Mouse (Mus musculus) hindbrain, embryonic 14.5 days (tissue): Measurements from ENCODE around the gene Fgfr2. TPM values are rescaled to one million over a fixed set of nuclear protein-coding genes. Genes with fewer than 3 reads are reported as not detected.

Source experiments
- ATAC-seq: fragments of 200-750 bp; cut with Nextera tagmentation; 2 replicates; pipeline ENCODE4 v1.8.0; 2017; ENCODE audit warnings: moderate number of reproducible peaks, mild to moderate bottlenecking, moderate TSS enrichment, moderate library complexity; ENCODE audit not compliant: low FRiP score
- DNase-seq: peaks from one replicate; pipeline ENCODE4 v3.0.0-alpha.2; 2015; ENCODE audit warnings: low spot score
- H3K27ac ChIP-seq: fragments of 300-500 bp; sonication (generic); 2 replicates; pipeline ENCODE4 v1.5.1; 2014; ENCODE audit warnings: mild to moderate bottlenecking, moderate library complexity
- H3K27me3 ChIP-seq: fragments of 300-500 bp; sonication (generic); 2 replicates; pipeline ENCODE4 v1.6.1; 2014; ENCODE audit warnings: mild to moderate bottlenecking, low read length, mixed read lengths; ENCODE audit not compliant: control insufficient read depth, insufficient read depth
- H3K36me3 ChIP-seq: fragments of 300-500 bp; sonication (generic); replicated peaks from 2 replicates; pipeline ENCODE4 v1.6.1; 2014; ENCODE audit not compliant: control insufficient read depth, insufficient read depth
- H3K4me1 ChIP-seq: fragments of 300-500 bp; sonication (generic); replicated peaks from 2 replicates; pipeline ENCODE4 v1.6.1; 2014; ENCODE audit warnings: antibody characterized with exemption, low read length, mixed read lengths; ENCODE audit not compliant: control insufficient read depth, insufficient read depth
- H3K4me2 ChIP-seq: fragments of 300-500 bp; sonication (generic); replicated peaks from 2 replicates; pipeline ENCODE4 v1.6.1; 2014; ENCODE audit warnings: mild to moderate bottlenecking, moderate library complexity
- H3K4me3 ChIP-seq: fragments of 300-500 bp; sonication (generic); replicated peaks from 2 replicates; pipeline ENCODE4 v1.5.1; 2014; ENCODE audit warnings: mild to moderate bottlenecking, low read length
- H3K9ac ChIP-seq: fragments of 300-500 bp; sonication (generic); 2 replicates; pipeline ENCODE4 v1.6.1; 2014
- H3K9me3 ChIP-seq: fragments of 300-500 bp; sonication (generic); 2 replicates; pipeline ENCODE4 v1.6.1; 2016; ENCODE audit warnings: low read length; ENCODE audit not compliant: control insufficient read depth
- WGBS: fragments of 180-500 bp; shearing (Covaris S2); extraction: QIAGEN DNeasy Blood & Tissue Kit; methylation state at CpG from one replicate; pipeline ENCODE4 v1.1.7; 2014; 5-methylcytosine and 5-hydroxymethylcytosine counted together
- polyA plus RNA-seq: library from polyadenylated mRNA; unstranded; fragments of >200 nt; fragmentation: Nextera tagmentation; extraction: Ambion mirVana; gene quantifications from 2 replicates; pipeline ENCODE4 v1.2.1, GENCODE M21; 2014

Gene Fgfr2
- polyA plus RNA-seq, 1 experiment from 2014 or later, result 43.5 TPM

DNA sequence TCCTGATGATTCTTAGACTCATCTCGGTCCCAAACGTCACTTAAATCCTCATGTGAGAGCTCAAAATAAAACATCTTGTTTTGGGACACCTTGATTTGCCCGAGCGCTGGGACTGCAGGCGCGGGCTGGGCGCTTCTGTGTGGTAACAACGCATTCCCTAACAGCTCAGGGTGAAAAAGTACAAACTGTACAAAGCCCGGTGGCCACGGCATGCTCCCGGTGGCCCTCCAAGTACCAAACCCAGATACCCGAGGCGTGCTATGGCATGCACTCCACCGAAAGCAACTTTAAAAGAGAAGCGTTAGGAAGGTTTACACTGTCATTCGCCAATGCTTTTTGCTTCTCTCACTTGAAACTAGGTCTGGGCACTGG is 2187.7 kb downstream of the Fgfr2 start:
- no peak for ATAC-seq
- WGBS, result 9% methylated on average over 16 of the region's 16 CpGs
- Histone ChIP-seq H3K4me3 (peak overlapping the region; percentile 45), H3K4me1 (peaks cover 13% of the 10 kb centered on the region; the same call in 1 of the 2 replicates), H3K9ac (peak overlapping the region; percentile 36; the same call in 1 of the 2 replicates), H3K27me3 (peaks cover 64% of the 10 kb centered on the region), H3K9me3 (no peaks in the 10 kb centered on the region), H3K27ac (no peak overlapping the region), H3K4me2 (peak overlapping the region; percentile 64), H3K36me3 (no peaks in the 10 kb centered on the region)
- no peak for DNase-seq

DNA sequence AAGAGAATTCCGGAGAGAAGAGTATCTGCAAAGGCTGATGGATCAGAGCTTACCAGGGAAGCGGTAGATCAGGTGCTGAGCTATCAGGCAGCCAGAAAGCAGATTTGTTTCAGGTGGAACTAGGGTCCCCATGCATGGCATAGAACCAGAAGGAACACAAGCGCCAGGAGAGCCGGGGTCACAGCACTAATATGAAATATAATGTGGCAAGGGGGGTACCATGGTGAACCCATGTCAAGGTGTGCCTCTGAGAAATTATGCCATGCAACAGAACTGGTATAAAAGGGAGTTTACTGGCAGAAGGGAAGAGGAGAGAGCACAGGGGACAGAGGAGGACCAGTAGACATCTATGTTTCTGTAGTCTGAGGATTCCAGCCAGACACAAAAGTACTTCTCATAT is 2188.5 kb downstream of the Fgfr2 start:
- H3K4me2 ChIP-seq, result no peak overlapping the region
- H3K27me3 ChIP-seq, result peaks cover 64% of the 10 kb centered on the region
- no peaks in the 10 kb centered on the region for H3K9me3 ChIP-seq
- no peak overlapping the region for H3K9ac ChIP-seq
- WGBS, result 84% methylated on average over 4 of the region's 4 CpGs
- H3K4me3 ChIP-seq, result no peak overlapping the region
- ATAC-seq, result no peak
- H3K36me3 ChIP-seq, result no peaks in the 10 kb centered on the region
- no peak for DNase-seq
- H3K4me1 ChIP-seq, result peaks cover 13% of the 10 kb centered on the region; the same call in 1 of the 2 replicates
- no peak overlapping the region for H3K27ac ChIP-seq

DNA sequence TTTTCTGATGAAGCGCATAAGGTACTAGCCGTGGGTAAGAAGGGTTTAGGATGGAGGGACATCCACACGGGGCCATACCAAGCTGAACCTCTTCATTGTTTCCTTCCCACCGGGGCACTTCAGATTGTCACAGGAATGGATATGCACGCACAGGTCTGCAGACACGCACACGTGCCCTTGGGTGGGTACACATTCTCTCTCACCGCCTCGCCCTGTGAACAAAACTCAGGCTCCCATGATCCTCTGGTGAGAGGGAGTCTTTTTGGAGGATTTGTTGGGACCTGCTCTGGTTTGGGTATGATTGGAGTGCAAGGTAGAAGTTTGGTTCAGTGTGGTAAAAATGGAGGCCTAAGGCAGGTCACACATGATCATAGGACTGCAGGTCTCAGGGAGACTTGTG is 2190.2 kb downstream of the Fgfr2 start:
- Histone ChIP-seq H3K27me3 (peaks cover 52% of the 10 kb centered on the region), H3K4me2 (no peak overlapping the region), H3K9me3 (no peaks in the 10 kb centered on the region), H3K9ac (no peak overlapping the region), H3K27ac (no peak overlapping the region), H3K4me3 (no peak overlapping the region), H3K36me3 (no peaks in the 10 kb centered on the region), H3K4me1 (peaks cover 13% of the 10 kb centered on the region; the same call in 1 of the 2 replicates)
- DNase-seq, result no peak
- WGBS, result 91% methylated on average over 9 of the region's 9 CpGs
- ATAC-seq, result no peak

DNA sequence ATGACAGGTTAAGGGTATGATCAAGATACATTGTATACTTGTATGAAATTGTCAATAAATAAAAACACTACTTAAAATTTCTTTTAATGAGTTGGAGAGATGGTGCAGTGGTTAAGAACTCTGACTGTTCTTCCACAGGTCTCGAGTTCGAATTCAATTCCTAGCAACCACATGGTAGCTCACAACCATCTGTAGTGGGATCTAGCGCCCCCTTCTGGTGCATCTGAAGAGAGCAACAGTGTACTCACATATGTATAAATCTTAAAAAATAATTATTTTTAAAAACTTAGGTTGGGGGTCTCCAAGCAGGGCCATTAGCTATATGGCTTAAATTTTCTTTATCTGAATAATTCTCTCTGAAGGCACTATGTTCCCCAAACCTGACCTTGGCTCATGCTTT is 2192.7 kb downstream of the Fgfr2 start:
- no peak for ATAC-seq
- WGBS, result 71% methylated on average over 3 of the region's 3 CpGs
- peaks cover 28% of the 10 kb centered on the region for H3K27me3 ChIP-seq
- H3K4me2 ChIP-seq, result no peak overlapping the region
- no peak overlapping the region for H3K4me3 ChIP-seq
- H3K27ac ChIP-seq, result no peak overlapping the region
- no peaks in the 10 kb centered on the region for H3K36me3 ChIP-seq
- H3K9me3 ChIP-seq, result no peaks in the 10 kb centered on the region
- no peak for DNase-seq
- no peaks in the 10 kb centered on the region for H3K4me1 ChIP-seq
- H3K9ac ChIP-seq, result no peak overlapping the region

DNA sequence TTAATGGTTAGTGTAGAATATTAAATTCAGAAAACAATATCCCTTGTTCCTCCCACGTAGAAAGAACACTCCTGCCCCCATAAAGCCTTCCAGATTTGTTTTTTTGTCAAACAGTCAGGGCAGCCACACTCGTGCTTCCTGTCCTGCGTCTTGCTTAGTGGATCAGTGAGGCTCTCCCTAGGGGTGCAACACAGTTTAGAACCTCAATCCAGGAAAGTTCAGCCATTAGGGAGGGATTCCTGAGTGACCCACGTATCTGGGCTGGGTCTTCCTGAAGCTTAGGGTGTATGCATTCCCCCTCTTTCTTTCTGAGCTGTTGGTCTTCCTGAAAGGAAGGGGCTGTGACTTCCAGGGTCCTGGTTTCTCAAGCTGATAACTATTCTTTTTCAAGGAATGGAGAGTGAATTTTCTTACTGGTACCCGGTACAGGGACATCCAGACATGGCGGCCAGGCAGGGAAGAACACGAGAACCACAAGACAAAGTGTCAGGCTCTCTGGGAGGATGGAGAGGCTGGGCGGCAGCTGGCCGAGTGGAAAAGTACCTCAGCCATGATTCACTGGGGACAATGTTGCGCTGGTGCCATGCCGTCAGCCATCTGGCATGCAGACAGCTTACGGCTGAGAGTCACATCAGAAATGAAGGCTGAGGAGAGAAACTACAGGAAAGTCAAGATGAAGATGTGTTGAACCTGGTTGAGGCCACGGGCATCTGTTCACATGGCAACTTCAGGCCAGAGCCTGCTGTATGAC is 2200.0 kb downstream of the Fgfr2 start:
- no peak for ATAC-seq
- H3K9ac ChIP-seq, result no peak overlapping the region
- H3K4me1 ChIP-seq, result 0 out of 2 replicates have a peak, but pooled peaks cover 3% of the 10 kb centered on the region
- no peaks in the 10 kb centered on the region for H3K27me3 ChIP-seq
- H3K4me3 ChIP-seq, result no peak overlapping the region
- no peak overlapping the region for H3K4me2 ChIP-seq
- H3K27ac ChIP-seq, result no peak overlapping the region
- WGBS, result 57% methylated on average over 13 of the region's 13 CpGs
- DNase-seq, result peak; percentile 48
- no peaks in the 10 kb centered on the region for H3K9me3 ChIP-seq
- H3K36me3 ChIP-seq, result no peaks in the 10 kb centered on the region

DNA sequence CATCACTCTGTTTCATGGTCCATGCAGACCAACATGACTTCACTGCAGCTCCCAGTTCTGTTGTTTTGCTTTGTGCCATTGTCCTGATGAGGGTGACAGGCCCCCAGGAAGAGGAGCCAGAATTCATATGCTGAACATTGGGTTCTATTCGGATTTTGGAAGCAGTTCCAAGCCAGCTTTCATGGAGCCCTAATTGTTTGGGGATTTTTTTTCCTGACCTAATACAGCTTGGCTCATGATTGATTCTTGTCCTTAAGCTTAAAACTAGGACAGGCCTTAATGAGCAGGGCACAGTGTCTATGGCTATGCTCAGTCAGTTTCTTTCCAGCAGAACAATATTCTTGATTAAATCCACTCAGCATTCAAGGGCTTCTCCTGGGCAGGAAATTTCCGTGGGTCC is 2204.9 kb downstream of the Fgfr2 start:
- no peaks in the 10 kb centered on the region for H3K27me3 ChIP-seq
- H3K27ac ChIP-seq, result no peak overlapping the region
- no peak overlapping the region for H3K4me2 ChIP-seq
- no peak overlapping the region for H3K9ac ChIP-seq
- ATAC-seq (no peak), DNase-seq (no peak)
- no peaks in the 10 kb centered on the region for H3K9me3 ChIP-seq
- 0 out of 2 replicates have a peak, but pooled peaks cover 3% of the 10 kb centered on the region for H3K4me1 ChIP-seq
- H3K4me3 ChIP-seq, result no peak overlapping the region
- no peaks in the 10 kb centered on the region for H3K36me3 ChIP-seq
- WGBS, result 72% methylated on average over 2 of the region's 2 CpGs

DNA sequence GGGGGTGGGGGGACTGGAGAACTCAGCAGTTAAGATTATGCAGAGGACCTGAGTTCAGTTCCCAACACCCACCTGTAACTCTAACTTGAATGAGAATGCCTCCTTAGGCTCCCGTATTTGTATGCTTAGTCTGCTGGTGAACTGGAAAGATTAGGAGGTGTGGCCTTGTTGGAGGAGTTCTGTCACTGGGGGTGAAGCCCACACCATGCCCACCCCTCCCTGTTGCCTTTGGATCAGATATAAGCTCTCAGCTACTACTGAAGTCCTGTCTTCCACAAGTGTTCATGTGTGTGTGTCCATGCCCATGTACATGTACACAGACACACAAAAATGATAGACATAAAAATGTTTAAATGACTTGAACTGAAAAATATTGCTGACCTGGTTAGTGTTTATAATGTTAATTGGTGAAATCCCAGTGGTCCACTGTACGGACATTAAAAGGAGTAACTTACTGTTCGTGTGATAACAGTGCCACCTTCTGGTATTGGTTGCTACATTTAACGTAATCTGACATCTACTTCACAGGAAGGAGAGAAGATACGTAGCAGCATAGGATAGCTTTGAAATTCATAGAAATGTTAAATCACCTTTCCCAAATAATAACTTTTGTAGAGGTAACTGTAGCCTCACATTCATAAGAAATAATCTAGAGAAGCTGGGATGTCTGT is 2208.3 kb downstream of the Fgfr2 start:
- Histone ChIP-seq H3K9me3 (no peaks in the 10 kb centered on the region), H3K36me3 (peaks cover 14% of the 10 kb centered on the region), H3K27me3 (no peaks in the 10 kb centered on the region), H3K9ac (no peak overlapping the region), H3K4me3 (no peak overlapping the region), H3K27ac (no peak overlapping the region), H3K4me1 (no peaks in the 10 kb centered on the region), H3K4me2 (no peak overlapping the region)
- WGBS, result 47% methylated on average over 5 of the region's 5 CpGs
- ATAC-seq (no peak), DNase-seq (peak; percentile 81)

DNA sequence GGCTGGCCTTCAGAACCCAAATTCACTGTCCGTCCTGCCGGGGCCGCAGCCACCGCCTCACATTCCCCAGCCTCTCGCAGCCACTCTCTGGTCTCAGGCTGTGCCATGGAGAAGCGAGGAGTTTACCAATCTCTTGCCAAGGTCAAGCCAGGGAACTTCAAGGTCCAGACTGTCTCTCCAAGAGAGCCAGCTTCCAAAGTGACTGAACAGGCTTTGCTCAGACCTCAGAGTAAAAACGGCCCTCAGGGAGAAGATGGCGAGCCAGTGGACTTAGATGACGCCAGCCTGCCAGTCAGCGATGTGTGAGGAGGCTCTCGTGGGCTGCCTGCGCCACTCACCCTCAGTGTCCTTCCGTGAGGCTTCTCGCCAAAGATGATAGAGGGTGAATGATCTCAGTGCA is 2212.3 kb downstream of the Fgfr2 start:
- WGBS, result 94% methylated on average over 14 of the region's 14 CpGs

DNA sequence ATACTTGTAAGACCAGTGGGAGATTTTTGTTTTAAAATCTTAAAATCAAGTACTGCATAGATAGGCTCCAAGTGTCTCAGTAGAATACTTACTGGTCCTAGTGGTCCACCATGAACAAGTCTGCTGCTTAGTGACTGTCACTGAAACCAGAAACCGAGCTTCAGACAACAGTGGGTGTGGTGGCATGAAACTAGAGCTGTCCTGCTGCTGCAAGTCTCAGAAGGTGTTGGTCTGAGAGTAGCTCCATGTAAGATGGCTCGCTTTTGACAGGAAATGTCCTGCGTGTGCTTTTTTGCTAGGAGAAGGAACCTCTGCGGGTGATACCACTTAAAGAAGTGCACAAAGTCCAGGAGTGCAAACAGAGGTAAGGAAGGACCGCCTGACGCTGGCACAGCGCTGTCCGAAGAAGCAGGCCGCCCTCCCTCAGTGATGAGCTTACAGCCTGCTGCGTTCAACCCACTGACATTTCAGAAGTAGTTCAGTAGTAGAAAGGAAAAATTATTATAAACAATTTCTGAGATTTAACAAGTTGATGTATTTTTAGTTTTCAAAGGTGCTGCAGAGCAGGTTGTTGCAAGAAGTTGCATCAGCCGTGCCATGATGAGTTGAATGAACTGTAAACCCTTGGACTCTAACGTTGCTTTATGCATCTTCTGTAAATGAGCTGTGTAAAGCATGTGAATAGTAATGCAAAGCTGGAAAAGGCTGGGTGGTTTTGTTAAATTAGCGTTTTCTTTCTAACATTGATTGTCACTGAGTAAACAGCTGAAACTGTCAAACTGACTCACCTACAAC is 2218.4 kb downstream of the Fgfr2 start:
- no peak overlapping the region for H3K4me2 ChIP-seq
- H3K27ac ChIP-seq, result no peak overlapping the region
- no peaks in the 10 kb centered on the region for H3K9me3 ChIP-seq
- H3K4me1 ChIP-seq, result no peaks in the 10 kb centered on the region
- no peak overlapping the region for H3K4me3 ChIP-seq
- no peak for DNase-seq
- WGBS, result 94% methylated on average over 13 of the region's 13 CpGs
- no peaks in the 10 kb centered on the region for H3K27me3 ChIP-seq
- peaks cover 75% of the 10 kb centered on the region for H3K36me3 ChIP-seq
- no peak overlapping the region for H3K9ac ChIP-seq
- ATAC-seq, result no peak

More for the DNA sequence above, 2212.3 kb downstream of the Fgfr2 start:
- H3K9ac ChIP-seq, result no peak overlapping the region
- H3K36me3 ChIP-seq, result peaks cover 42% of the 10 kb centered on the region
- no peak for DNase-seq
- no peaks in the 10 kb centered on the region for H3K9me3 ChIP-seq
- H3K27ac ChIP-seq, result no peak overlapping the region
- H3K4me2 ChIP-seq, result no peak overlapping the region
- ATAC-seq, result no peak
- H3K4me3 ChIP-seq, result no peak overlapping the region
- H3K4me1 ChIP-seq, result no peaks in the 10 kb centered on the region
- H3K27me3 ChIP-seq, result no peaks in the 10 kb centered on the region
